Mouse (Mus musculus) left cerebral cortex, adult 11 months (tissue): ENCODE measurements around the gene Ip6k1.

Experiments
- DNase-seq: peaks from one replicate; pipeline ENCODE4 v3.0.0; 2022; ENCODE audit warnings: low spot score

Ip6k1 gene

DNA sequence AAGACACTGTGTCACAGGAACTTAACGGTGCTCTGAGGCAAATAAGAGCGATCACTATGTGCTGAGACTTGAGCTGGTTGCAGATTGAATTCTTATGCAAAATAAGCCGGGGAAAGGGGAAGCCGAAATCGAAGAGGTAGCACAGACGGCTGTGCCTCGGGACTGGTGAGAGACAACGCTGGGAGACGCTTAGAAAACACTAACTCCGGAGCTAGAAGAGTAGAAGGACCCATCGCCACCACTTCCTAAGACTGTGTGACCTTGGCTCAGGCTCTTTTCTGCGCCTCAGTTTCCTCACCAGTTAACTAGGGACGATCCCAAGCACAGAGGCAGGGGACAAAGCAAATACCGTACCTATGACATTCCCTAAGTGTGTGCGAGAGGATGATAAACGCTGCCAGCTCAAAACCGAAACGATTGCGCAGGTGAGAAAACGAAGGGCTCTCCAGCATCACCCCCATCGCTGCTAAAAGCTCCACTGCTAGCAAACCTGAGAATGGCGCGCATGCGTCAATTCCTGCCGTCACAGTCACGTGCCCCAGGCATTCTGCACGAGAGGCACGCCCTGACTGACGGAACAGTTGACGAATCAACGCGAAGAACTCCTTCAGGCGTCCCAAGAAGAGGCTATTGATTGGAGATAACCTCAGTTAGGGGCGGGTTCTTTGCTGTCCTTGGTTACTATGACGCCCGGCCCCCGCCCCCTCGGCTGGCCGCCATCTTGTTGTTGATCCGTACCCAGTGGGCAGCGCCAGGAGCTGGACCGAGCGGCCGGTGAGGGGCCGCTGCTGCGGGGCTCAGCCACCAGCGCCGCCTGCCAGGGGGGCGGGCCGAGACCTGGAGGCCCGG is at the start of gene Ip6k1:
Gene Ip6k1 (plus strand): TSS at position 580 of the 849 bp plus-strand sequence.
- DNase-seq: peak; percentile 100

DNA sequence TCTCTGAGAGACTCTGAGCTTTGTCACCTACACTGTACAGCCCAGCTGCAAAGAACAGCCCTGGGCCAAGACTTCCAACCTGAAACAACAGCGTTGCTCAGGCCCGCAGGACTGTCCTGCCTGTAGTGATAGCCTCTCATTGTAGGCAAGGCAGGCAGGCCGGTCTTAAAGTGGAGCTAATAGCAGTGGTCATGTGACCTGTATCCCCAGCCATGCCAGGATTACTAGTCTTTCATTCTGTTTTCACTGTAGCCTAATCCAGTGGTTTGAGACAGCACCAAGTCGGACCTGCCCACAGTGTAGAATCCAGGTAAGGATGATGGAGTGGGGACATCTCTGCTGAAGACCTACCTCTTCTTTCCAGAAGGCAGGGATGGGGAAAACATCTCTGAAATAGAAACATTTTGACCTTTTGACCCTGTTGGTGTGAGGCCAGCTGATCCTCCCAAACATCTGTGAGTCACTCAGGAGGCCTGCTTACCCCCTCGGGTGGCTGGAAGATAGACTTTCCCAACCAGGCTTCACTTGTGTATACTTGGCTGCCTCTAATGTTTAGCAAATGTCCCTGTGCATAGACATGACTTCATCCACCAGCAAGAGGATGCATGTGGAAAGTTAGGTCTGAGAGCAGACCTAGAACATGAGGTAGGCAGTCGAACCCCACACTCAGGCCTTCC is 46.5 kb upstream of the Ip6k1 start:
- DNase-seq: no peak

DNA sequence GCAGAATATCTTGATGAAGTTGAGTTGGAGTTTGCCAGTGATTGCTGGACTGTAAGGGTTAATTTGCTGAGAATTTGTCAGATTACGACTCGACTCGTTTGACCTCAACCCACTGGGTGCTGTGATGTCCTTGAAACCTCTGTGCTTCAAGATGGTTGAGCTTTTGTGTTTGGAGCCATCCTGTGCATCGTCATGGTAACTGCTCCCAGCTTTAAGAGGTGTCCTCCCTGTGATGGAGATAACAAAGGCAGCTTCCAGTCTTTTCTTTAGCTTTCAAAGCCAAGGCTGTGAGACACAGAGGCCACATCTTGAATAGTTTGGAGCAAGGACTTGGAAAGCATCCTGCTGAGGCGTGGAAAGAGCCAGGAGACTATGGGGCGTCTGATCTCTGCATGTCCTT is 45.2 kb upstream of the Ip6k1 start:
- no peak for DNase-seq

DNA sequence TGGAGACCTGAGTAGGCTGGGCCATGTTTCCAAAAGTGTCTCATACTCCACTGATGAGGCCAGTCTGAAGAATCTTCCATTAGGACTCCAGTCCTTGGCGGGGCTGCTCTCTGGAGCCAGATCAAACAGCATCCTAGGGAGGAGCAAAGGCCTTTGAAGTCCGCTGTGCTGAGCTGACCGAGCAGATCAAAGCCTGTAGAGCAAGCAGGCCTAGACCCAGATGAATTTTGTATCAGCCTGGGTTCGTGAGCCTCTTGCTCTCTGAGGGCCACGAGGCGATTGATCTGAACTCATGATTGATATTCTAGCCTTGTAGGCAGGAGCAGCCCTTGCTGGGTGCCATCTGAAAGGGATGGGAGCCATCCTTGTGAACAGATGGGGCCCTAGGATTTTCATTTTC is 42.4 kb upstream of the Ip6k1 start:
- DNase-seq: no peak

DNA sequence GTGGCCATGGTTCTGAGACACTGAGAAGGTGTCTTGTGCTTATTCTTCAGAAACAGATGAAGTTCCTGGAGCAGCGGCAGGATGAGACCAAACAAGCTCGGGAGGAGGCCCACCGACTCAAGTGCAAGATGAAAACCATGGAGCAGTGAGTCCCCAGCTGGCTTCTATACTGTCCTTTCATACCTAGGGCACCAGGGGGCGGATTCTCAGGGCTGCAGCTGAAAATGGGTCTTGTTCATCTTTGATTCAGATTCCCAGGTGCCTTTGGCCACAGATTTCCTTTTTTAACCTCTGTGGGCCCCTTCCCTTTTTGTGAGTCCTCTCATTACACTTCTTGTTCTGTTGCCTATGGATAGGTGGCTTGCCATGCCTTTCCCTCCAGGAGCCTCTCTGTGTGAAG is 41.4 kb upstream of the Ip6k1 start:
- DNase-seq: no peak

DNA sequence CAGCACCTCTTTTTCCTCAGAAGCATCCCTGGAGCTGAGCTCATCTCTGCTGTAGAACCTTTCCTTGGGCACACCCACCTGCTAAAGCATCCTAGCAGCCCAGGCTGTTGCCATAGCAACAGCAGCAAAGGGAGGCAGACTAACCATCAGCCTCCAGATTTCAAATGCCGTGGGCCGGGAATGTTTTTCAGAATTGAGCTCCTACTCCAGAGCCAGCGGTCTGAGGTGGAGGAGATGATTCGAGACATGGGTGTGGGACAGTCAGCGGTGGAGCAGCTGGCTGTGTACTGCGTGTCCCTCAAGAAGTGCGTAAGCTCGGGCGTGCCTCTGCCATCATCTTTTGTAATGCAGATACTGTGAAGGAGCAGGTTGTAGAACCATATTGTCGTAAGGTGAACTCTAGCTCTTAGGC is 40.9 kb upstream of the Ip6k1 start:
- DNase-seq: peak; percentile 82

DNA sequence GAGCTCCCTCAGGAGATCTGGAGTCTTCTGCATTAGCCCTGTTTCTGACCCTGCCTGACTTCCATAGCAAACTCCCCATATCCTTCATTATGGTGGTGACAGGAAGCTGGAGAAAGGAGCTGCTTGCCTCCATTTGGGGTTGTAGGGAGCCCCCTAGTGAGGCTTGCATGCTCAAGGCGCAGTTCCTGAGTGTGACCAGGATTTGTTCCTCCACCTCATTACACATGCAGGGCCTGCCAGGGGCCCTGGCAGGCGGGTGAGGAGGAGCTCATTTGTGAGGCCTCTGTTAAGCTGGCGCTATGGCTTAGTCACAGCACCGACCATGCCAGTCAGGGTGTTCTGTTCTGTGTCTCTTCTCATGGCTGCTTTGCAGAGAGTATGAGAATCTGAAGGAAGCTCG is 40.4 kb upstream of the Ip6k1 start:
- peak; percentile 75 for DNase-seq

DNA sequence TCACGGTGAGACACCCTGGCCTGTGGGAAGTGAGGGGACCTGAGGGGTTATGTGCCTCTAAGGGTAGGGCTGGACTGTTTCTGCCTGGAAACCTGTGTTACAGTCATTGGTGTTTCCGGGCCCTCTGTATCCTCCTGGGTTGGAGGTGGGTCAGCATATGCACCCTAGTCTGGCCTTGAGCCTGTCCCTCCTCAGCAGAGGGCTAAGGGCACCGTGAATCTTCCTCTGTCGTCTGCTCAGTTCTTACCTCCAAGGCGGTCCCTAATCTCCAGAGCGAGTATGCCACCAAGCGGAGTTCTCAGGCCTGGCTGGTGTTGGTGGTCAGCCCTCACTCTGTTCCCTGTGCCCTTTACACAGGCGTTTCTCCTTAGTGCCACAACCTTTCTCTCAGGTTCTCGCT is 39.4 kb upstream of the Ip6k1 start:
- DNase-seq: no peak

DNA sequence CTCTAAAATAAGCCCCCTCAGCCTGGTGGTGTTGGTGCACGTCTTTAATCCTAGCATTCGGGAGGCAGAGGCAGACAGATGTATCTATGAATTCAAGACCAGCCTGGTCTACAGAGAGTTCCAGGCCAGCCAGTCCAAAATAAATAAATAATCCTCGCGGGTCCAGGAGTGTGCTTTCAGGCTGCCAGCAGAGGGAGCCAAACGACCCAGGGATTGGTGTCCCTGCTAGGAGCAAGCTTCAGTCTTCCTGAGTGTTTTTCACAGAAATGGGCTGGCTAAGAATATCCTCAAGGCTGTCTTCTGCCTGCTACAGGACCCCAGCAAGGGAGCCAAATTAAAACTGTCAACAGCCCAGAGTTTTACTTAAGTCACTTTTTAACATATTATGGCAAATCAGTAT is 38.6 kb upstream of the Ip6k1 start:
- no peak for DNase-seq

DNA sequence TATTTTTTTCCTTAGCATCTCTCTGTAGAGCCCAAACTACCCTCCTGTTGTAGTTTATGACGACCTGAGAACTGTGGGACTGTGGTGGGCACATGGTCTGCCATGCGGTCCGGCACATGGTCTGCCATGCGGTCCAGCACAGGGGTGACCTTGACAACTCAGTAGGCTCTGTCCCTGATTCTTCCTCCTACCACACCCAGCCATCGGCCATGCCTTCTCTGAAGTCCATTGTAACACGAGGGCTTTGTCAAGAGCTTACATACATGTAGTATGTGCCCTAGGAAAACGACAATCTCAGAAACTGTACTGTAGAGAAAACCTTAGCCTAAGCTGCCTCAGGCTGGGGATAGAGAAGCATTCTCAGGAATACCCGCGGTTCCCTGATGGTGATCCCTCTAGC is 37.6 kb upstream of the Ip6k1 start:
- no peak for DNase-seq

DNA sequence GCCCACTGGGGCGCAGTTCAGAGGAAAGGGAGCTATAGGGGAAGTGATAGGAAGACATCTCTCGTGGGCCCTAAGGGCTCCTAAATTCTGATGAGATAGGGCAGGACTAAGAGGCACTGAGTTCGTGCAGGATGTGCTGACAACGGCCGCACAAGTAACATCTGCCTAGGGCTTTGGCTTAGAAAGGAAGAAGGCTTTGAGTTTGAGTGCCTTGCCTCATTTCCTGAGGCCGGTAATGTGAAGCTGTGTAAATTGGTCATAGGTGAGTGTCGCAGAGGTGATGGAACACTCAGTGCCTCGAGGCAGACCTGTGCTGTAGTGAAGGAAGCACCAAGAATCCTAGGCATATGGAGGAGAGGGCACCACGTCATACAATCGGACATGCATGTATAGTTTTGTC is 35.6 kb upstream of the Ip6k1 start:
- DNase-seq: no peak

DNA sequence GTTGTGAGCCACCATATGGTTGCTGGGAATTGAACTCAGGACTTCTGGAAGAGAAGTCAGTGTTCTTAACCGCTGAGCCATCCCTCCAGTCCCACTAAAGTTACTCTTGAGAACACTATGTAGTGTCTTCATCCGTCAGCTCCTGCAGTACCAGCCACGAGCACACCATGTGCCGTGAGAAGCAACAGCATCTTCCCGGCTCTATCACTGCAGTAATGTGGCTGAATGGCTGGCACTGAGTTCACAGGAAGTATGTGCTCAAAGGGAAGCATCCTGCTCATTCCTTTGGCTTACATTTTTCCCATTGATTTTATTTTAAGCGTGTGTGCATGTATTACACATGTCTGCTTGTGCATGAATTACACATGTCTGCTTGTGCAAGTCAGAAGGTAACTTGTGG is 34.9 kb upstream of the Ip6k1 start:
- no peak for DNase-seq

DNA sequence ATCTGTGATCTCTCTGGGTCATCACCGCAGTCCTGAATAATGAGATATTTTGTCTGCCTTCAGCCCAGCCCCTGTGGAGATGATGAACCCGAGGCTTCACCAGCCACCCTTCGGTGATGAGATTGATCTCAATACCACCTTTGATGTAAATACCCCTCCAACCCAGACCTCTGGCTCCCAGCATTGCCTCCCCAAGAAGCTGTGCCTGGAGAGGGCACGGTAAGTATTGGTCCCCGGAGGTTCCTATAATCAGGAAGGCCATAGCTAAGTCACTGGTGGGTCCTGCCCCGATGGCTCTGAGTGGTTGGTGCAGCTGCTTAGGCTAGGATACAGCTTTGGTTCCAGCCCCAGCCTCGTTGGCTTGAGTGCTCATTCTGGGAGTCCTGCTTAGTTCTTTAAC is 33.8 kb upstream of the Ip6k1 start:
- no peak for DNase-seq

DNA sequence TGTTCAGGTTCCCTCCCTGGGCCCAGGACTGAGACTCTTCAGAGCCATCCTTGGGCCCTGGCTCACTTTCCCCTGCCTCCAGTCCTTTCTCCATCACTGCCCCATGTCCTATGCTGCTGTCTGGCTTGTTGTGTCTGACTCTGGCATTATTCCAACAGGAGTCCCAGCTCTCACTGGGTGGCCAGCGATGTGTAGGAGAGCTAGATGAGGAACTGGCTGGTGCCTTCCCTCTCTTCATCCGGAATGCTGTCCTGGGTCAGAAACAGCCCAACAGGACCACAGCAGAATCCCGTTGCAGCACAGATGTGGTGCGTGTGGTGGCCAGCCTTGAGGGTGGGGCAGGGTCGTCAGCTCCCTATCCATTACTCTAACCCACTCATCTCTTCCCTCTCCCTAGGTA is 32.0 kb upstream of the Ip6k1 start:
- no peak for DNase-seq

DNA sequence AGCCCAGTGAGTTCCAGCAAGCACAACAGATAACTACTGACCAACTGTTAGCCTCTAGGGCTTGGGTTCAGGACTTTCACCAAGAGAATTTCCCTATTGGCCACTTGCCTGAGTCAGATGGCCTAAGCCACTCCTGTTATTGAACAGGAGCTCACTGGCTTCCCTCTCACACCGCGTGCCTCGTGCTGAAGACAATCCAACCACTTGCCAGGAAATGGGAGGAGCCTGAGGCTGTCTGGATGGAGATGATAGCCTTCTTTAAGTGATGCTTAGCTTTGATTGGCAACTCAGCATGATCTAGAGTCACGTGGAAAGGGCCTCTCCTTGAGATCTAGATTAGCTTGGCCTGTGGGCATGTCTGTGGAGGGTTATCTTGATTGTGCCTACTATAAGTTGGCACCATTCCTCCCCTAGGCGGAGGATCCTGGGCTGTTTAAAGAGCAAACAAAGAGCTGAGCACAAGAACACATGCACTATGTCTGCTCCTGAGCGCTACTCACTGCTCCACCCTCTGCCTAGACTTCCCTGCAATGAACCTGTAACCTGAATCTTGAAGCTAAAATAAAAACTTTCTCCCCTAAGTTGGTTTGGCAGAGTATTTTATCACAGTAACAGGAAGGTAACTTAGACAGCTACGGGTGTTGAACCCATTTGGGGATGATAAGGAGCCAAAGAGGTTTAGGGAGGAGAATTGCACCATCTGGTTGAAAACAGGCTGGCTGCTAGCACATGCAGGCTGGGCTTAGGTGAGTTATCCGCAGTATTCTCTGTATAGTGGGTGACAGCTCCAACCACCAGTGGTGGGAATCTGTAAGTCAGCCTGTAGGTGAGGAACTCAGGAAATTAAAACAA is 30.4 kb upstream of the Ip6k1 start:
- no peak for DNase-seq

DNA sequence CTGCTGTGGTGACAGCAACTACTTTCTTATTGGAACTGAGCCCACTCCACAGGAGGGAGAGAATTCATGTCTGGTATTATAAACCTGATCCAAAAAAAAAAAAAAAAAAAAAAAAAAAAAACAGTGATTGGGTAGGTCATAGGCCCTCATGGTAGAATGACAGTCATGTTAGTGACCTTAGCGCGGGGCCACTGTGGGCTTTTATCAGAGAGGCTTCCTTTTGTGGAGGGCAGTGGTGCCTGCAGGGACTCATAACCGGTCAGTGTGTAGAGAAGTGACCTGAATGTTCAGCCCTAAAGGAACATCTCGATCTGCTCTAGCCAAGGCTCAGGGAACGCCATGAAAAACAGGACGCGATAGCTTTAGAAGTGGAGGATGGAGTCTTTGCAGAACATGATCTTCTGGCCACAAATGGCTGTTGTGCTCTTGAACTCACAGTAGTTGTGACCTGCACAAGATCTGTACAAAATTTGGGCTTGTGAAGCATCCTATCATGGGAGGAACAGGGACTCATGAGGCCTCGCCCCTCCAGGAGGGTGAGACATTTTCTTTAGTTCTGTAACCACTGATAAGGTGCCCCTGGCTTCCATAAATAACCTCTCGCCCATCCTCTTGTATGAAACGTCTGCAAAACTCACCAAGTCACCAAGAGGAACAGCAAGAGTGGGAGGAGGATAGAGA is 27.7 kb upstream of the Ip6k1 start:
- DNase-seq: no peak

DNA sequence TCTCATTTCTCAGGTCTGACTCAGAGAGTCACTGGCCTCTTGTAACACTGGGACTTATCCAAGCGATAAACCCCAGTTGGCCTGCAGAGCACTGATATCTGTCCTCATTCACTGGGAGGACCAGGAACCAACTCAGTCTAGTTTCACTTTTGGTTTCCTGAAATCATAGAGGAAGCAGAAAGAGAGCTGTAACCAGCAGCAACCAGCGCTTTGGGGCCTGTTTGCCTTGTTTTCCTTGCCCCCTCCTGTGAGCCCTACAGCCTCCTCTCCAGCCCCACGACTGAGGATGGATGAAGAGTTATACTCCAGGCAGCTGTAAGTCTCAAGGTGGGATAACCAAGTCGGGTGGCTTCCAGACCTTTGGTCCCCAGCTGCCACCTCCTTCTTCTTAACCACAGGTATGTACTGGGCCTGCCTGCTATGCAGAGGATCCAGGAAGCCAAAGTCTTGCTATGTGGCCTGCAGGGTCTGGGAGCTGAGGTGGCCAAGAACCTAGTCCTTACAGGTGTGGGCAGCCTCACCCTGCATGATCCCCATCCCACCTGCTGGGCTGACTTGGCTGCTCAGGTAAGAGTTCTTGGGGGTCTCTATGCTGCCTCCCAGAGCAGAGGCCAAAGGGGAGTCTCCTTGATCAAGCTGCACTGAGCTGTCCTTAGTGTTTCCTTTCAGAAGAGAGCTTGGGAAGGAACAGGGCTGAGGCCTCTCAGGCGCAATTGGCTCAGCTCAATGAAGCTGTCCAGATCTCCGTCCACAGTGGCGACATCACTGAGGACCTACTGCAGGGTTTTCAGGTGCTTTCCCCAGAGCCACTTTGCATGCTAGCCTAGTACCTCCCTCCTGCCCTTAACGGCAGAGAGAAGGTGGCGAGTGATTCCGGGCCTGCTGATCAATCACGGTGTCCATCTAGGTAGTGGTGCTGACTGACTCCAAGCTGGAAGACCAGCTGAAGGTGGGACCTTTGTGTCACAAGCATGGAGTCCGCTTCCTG is 26.6 kb upstream of the Ip6k1 start, which contains the start of gene Uba7:
Gene Uba7 (plus strand): TSS at position 107 of the 988 bp plus-strand sequence.
- no peak for DNase-seq

DNA sequence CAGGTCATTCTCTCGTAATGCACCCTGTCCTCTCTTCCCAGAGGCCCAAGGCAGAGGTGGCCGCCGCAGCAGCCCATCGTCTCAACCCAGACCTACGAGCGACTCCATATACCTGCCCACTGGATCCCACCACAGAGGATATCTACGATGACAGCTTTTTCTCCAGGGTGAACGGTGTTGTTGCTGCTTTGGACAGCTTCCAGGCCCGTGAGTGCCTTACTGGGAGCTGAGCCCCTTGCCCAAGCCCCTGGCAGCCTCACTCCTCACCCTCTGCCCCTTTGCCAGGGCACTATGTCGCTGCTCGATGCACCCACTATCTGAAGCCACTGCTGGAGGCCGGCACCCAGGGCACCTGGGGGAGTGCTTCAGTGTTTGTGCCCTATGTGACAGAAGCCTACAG is 23.5 kb upstream of the Ip6k1 start:
- no peak for DNase-seq

DNA sequence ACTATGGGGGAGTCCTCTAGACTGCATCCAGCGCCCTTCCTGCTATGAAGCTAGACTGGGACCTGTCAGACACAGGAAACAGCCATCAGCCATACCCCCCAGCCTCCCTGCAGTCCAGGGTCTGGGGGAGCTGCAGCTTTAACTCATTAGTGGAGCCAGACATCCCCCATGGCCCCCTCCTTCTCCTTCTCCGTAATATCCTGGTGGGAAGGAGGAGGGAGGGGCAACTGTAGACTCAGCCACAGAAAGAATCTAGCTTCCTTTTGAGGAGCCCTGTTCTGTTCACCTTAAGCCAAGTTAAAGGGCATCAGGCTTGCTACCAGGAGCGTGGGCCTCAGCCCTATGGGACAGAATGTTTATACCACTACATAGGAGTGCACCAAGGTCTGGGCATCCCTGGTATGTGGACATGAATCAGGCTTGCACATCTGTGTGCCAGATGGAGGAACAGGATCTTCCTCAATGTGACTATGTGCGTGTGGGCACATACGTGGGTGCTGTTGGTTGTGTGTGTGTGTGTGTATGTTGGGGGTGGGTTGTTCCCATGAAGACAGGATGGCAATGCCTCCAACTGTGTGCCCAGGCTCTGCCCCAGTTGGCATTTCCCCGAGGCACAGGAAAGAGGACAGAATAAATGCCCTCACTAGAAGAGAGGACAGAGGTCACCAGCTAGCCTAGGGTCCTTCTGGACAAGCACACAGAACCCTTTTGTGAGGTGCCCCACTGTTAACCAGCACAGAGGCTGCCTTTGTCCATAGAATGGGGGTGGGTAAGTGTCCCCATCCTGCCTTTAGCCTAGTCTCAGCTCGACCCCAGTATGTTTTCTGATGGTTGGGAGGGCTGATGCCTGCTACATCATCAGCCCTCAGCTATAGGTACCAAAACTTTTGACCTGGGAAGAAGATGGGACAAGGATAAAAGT is 20.4 kb upstream of the Ip6k1 start:
- DNase-seq: no peak
